Mouse (Mus musculus): ENCODE data around the gene Bach2. TPM values are rescaled to one million over a fixed set of nuclear protein-coding genes. Genes with fewer than 3 reads are reported as not detected.

The Bach2 gene
- total RNA-seq, 2 experiments from 2014 or later = 15.1 to 16.1 TPM

- DNase-seq (ENCODE audit: low spot score in 2 of 2) = no peak
Measured at GRCm38 (mm10) chr4:32424434-32424833, 185.8 kb downstream of the Bach2 start.

GRCm38 (mm10) chr4:32425060-32425459, 186.5 kb downstream of the Bach2 start:
- DNase-seq (ENCODE audit: low spot score in 2 of 2) = no peak

DNA sequence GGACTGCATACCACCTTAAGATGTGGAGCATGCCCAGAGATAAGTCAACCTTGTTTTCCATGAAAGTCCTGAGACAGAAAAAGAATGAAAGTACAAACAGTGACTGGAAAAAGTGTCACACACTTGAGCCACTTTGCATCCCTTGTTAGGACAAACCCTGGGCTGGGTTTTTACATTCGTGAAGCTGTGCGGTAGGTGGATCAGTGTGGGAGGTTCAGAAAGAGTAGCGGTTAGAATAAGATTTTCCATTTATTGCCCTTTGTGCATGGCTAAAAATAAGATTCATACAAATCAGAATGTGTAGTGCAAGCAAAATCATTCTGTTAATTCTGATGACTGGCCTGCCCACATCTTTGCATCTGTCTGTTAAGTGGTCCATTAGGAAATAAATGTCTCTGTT, 187.0 kb downstream of the Bach2 start:
- no peak for DNase-seq (ENCODE audit: low spot score in 2 of 2)

DNA sequence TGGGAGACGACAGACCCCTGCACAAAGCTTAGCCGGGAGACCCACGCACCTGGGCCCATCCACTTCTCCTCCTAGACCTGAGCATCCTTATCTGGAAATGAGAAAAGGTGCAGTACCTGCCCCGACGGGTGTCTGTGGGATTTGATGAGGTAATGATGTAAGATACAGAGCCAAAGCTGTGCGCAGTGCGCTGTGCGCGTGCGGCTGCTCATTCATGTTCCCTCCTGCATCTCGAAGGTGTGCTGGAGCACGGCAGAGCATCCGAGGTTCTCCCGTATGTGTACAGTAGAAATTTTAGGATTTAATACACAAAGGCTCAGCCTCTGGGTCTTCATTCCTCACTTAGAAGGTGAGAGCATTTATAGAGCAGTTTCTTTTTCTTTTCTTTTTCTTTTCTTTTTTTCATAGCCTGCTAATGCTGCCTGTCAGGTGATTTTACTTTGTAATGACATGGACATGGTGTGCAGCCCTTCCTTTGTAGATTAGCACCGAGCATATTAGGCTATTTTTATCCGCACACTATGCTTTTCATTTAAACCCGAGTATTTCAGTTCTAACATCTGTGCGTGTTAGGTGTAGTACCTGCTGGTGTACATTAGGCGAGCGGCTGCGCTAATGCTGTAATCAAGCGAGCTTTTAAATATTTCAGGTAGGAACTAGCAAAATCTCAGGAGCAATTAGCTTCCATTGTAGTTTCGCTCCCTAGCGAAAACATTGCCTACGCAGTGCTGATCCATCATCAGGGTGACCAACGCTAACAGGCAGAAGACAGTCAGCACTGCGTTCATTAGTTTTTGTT, 188.4 kb downstream of the Bach2 start:
- no peak for DNase-seq (ENCODE audit: low spot score in 2 of 2)

GRCm38 (mm10) chr4:32428738-32429137, 190.1 kb downstream of the Bach2 start:
- DNase-seq (ENCODE audit: low spot score in 2 of 2) = no peak

DNA sequence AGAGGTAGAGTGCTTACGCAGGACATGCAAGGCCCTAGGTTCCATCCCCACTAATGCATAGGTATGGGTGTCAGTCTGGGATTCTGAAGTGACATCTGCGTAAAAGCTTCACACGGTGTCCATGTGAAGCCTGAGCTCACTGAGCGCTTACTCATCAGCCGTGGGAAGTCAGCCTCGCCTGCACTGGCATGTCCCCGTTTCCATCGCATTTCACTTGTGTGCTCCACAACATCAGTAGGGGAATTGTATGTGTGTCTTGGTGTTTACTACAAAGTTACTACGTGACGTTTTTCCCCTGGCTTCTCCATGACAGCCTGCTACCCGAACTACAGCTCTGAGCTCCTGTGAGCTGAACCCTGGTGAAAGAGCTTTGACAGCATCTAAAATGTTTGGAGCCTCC, 191.5 kb downstream of the Bach2 start:
- DNase-seq (ENCODE audit: low spot score in 2 of 2) = no peak

DNA sequence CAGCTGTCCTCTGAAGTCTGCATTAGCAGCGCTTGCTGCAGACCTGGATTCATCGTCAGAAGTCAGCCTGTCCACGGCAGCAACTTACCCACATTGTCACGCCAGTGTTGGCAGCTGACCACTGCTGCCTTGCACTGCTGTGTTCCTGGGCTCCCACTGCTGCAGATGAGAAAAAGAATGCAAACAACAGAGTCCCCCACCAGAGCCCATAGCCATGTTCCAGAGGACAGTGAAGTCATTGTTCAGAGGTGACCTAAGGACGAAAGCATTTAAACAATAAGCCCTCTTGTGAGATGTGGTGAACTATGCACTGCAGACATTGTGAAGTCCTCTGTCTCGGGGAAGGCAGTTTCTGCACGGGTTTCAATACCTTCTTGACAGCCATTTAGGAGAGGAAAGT, 192.4 kb downstream of the Bach2 start:
- peak in 1 of 2 experiments; percentile 22 for DNase-seq (ENCODE audit: low spot score in 2 of 2)

- no peak for DNase-seq (ENCODE audit: low spot score in 2 of 2)
Measured at GRCm38 (mm10) chr4:32432271-32432781, 193.7 kb downstream of the Bach2 start.

GRCm38 (mm10) chr4:32432945-32433344, 194.3 kb downstream of the Bach2 start:
- no peak for DNase-seq (ENCODE audit: low spot score in 2 of 2)

- DNase-seq (ENCODE audit: low spot score in 2 of 2) = no peak
Measured at GRCm38 (mm10) chr4:32434612-32435011, 196.0 kb downstream of the Bach2 start.

DNA sequence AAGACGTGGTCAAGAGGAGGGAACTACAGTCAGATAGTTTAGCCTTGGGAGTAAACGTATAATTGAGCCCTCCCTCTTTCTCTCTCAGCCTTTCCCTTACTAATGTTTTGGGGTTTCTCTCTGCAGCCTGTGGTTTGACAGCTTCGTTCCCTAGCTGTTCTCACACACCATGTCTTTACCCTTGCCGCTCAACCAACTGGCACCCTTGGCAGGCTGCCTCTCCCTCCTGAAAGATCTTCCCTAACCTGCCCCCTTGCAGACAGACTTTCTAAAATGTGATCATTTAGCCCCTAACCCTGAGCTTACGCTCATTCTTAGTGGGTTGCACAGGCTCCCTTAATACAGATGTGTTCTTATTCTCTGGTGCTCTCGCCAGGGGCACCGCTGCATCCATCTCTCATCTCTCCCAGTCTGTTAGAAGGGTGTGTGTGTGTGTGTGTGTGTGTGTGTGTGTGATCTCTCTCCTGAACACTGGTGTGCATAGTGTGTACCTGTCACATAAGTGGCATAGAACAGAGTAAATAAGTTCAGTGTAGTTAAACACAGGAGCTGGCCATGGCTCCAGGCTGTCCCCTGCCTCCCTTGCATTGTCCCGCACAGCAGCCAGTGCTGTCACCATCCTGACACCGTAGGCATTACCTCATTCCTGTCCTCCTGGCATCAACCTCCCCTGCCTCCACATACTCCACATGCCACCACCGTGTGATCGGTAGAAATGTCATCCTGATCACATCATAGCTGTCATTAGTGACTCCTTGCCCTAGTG, 201.6 kb downstream of the Bach2 start:
- no peak for DNase-seq (ENCODE audit: low spot score in 2 of 2)

DNA sequence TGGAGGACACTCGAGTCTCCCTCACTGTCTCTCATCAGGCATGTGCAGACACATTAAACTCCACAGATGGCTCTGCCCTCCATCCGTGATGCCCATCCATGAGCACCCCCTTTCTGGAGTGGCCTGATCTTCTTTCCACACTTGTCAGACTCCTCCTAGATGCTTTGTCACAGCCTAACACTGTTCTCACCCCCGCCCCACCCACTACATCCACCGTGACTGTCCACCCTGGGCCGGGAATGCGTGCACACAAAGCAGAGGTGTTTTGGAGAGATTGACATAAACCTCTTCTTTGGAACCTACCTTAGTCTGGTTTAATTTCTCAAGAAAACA, 202.1 kb downstream of the Bach2 start:
- no peak for DNase-seq (ENCODE audit: low spot score in 2 of 2)

DNA sequence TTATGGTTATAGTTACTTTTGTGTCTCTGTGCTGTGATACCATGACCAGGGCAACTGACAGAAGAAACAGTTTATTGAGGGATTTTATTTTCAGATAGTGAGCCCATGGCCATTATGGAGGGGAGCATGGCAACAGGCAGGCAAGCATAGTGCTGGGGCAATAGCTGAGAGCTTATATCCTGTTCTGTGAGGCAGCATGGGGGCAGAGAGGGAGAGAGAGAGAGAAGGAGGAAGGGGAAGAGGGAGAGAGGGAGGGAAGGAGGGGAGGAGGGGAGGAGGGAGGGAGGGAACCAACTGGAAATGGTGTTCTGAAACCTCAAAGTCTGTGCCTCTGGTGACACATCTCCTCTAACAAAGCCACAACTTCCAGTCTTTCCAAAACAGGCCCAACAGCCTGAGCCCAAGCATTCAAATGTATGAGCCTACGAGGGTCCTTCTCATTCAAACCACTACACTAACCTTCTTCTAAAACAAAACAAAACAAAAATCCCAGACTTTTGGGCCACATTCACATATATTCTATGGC, 206.1 kb downstream of the Bach2 start:
- no peak for DNase-seq (ENCODE audit: low spot score in 2 of 2)

- DNase-seq (ENCODE audit: low spot score in 2 of 2) = no peak
Measured at GRCm38 (mm10) chr4:32447850-32448249, 209.2 kb downstream of the Bach2 start.

DNA sequence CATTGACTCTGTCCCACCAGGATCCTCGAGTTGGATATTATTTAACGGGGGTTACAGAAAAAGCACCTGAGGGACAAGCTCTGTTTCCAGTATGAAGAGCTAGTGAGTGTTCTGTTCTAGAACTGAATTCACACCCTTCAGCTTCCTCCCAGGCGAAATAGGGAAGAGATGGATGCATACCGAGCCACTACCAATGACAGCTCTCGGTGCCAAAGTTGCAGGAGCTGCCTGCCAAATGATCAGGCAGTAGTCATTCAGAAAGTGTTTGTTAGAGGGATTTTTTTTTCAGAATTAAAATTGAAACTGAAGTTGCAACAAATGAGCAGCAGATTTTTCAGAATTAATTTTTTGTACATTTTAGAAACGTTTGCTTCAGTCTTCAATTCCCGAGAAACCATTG, 223.4 kb downstream of the Bach2 start:
- no peak for DNase-seq (ENCODE audit: low spot score in 2 of 2)

DNA sequence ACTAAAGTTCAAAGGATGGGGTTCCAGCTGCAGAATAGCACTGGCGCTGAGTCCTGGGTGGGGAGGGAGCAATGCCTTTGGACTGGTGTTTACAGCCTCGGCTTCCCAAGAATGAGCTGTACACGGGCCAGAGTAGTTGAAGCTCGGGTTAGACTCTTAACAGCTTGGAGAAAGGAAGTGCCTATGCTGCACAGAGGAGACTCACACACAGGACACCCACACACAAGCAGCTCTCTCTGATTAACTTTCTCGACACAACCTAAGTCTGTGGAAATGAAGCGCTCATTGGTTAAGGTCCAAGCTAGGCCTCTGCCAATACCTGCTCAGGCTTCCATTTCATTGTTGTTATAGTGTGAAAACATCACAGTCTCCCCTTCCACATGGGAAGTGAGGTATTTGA, 224.5 kb downstream of the Bach2 start:
- DNase-seq (ENCODE audit: low spot score in 2 of 2) = no peak

DNA sequence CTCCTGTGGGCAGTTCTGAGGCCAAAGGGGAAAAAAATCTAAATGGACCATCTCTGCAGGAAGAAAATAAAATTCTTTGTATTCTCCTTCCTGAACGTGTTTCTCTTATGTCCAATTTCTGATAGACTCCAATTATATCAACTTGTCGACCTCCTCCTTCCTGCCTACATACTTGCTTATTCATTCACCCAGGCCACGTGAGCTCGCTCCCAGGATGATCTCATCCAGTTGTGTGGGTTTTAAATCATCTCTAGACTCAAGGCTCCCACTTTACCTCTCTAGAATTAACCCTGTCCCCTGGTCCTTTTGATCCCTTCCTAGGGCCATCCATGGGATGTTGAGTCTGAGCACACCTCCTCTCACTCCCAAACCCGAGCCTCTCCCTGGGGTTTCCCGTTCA, 225.9 kb downstream of the Bach2 start:
- no peak for DNase-seq (ENCODE audit: low spot score in 2 of 2)

GRCm38 (mm10) chr4:32466031-32466430, 227.4 kb downstream of the Bach2 start:
- no peak for DNase-seq (ENCODE audit: low spot score in 2 of 2)

GRCm38 (mm10) chr4:32477977-32478660, 239.5 kb downstream of the Bach2 start:
- no peak for DNase-seq (ENCODE audit: low spot score in 2 of 2)

DNA sequence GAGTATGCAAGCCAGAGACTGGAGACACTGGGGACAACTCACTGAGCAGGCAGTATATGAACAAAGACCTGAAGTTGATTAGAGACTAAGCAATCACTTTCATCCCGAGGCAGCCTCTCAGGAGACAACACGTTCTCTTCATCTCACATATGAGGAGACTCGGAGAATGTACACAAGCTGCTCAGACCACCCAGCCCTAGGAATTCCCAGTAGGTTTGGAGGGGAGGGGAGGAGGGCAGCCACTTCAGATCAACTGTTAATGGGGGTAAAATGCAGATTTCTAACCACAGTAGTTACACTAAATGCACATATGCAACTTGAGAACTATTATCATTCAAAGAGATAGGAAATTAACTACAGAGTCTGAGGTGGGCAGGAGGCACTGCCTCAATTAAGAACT, 240.6 kb downstream of the Bach2 start:
- DNase-seq (ENCODE audit: low spot score in 2 of 2) = no peak

DNA sequence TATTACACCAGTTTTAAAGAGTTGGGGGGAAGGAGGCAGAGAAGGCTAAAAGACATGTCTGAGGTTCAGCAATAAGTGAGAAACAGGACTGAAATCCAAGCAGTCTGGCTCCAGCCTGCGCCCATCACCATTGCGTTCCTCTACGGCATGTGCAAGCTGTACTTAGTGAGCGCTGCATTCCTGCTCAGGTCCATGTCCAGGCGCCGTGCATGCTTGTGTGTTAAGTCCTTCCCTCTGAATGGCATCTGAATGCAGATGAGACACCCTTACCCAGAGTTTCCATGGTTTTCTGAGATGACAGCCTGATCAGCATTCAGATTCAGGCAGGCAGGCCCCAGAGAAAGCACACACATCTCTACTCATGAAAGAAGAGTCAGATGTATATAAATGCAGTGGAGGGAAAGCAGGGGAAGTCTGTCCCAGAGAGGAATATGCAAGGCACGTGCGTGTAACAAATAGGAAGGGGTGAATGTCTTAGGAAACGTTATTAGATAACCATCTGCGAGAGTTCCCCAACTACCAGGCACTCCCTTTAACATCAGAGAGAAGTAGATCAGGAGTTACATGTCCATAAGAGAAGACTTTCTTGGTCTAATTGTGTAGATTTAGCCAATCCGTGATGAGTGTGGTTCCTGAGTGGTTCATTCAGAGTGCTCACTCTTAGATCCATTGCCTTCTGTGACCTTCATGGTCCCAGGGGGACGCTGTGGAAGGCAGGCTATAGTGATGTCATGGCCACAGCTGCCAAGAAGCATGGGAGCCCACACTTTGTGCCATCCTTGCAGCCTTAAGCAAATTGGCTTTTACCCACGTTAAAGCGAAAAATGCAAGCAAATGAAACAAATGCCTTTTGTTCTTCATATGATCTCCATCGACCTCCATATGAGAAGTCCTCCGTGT, 241.4 kb downstream of the Bach2 start:
- no peak for DNase-seq (ENCODE audit: low spot score in 2 of 2)

Data from gastrocnemius, postnatal 4 days (tissue).